ENCODE assay signal across 7 mouse cellular contexts in the genomic region with DNA sequence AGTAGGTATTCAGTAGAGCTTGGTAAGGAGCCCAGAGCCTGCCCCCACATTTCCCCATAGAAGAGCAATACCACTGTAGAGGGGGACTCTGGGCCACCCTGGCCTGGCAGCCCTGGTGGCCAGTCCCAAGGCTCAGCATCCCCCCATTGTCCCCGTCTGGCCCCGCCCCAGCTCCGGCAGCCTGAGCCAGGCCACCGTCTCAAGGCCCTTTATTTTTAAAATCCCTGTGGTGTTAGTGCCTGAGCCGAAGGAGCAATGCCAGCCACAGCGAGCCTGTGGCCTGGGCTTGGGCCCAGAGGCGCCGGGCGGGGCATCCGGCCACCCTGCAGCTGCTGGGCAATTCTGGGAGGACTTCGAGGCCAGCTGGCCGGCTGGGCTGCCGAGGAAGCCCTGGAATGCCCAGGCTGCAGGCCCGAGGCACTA. TPM values are rescaled to one million over a fixed set of nuclear protein-coding genes. Genes with fewer than 3 reads are reported as not detected.
A peak's percentile ranks its signal among the peaks of the same experiment; 100 is the strongest.
DNase-seq lines count a peak whose midpoint lies in the region; ATAC-seq and TF ChIP-seq lines count a peak whose summit lies in the region.

No protein-coding gene starts in this region.

- no peaks in the 10 kb centered on the region for H3K9me3 ChIP-seq in embryonic facial prominence, embryonic 15.5 days (replicated peaks)
- no peaks in the 10 kb centered on the region for H3K9me3 ChIP-seq in limb, embryonic 12.5 days
- no peaks in the 10 kb centered on the region for H3K9me3 ChIP-seq in midbrain, postnatal 0 days (ENCODE audit: low read length)

- TF ChIP-seq CTCF in midbrain, postnatal 0 days (IDR thresholded peaks at IDR 0.05), result no peak

- peaks cover 67% of the 10 kb centered on the region for H3K4me1 ChIP-seq in embryonic facial prominence, embryonic 15.5 days
- H3K4me1 ChIP-seq in limb, embryonic 12.5 days (replicated peaks), result peaks cover 55% of the 10 kb centered on the region
- H3K4me1 ChIP-seq in midbrain, postnatal 0 days (ENCODE audit: insufficient read depth, low read length), result 0 out of 2 replicates have a peak, but pooled peaks cover 9% of the 10 kb centered on the region

- H3K4me3 ChIP-seq in embryonic facial prominence, embryonic 15.5 days (replicated peaks), result no peak overlapping the region
- H3K4me3 ChIP-seq in limb, embryonic 12.5 days (replicated peaks), result no peak overlapping the region
- H3K4me3 ChIP-seq in midbrain, postnatal 0 days (ENCODE audit: low read depth, low read length), result no peak overlapping the region

- H3K27me3 ChIP-seq in embryonic facial prominence, embryonic 15.5 days, result no peaks in the 10 kb centered on the region
- H3K27me3 ChIP-seq in limb, embryonic 12.5 days, result peaks cover 12% of the 10 kb centered on the region
- H3K27me3 ChIP-seq in midbrain, postnatal 0 days (ENCODE audit: insufficient read depth, low read length), result no peaks in the 10 kb centered on the region

- H3K9ac ChIP-seq in embryonic facial prominence, embryonic 15.5 days, result no peak overlapping the region
- peak overlapping the region; percentile 34; the same call in 1 of the 2 replicates for H3K9ac ChIP-seq in limb, embryonic 12.5 days (replicated peaks)
- no peak overlapping the region for H3K9ac ChIP-seq in midbrain, postnatal 0 days (replicated peaks; ENCODE audit: low read length, poor library complexity, severe bottlenecking)

- peak; percentile 49 for DNase-seq in brain, embryonic 18.5 days (ENCODE audit: low read depth, low spot score)
- peak; percentile 90 to 92 for DNase-seq in heart, adult 9 months (ENCODE audit: low spot score in 2 of 2)
- peak; percentile 63 to 80 for DNase-seq in kidney, adult 8-10 months
- DNase-seq in midbrain, postnatal 0 days (ENCODE audit: low spot score), result peak; percentile 88
- DNase-seq in urinary bladder, adult 2 months (ENCODE audit: low spot score), result no peak

- ATAC-seq in embryonic facial prominence, embryonic 15.5 days (ENCODE audit: insufficient number of reproducible peaks, low FRiP score, low TSS enrichment, low read depth), result peak; percentile 77
- peak; percentile 16; the same call in 1 of the 2 replicates for ATAC-seq in limb, embryonic 12.5 days (ENCODE audit: insufficient number of reproducible peaks, insufficient read depth, low FRiP score, low TSS enrichment, low read depth)
- peak; percentile 78 for ATAC-seq in midbrain, postnatal 0 days (ENCODE audit: low FRiP score)

- no peak overlapping the region; the same call in 1 of the 2 replicates for H3K4me2 ChIP-seq in embryonic facial prominence, embryonic 15.5 days (replicated peaks)
- H3K4me2 ChIP-seq in limb, embryonic 12.5 days, result peak overlapping the region; percentile 28
- no peak overlapping the region for H3K4me2 ChIP-seq in midbrain, postnatal 0 days (ENCODE audit: low read depth, low read length, poor library complexity, severe bottlenecking)

- WGBS in embryonic facial prominence, embryonic 15.5 days, result 20% methylated on average over 14 of the region's 14 CpGs
- 5% methylated on average over 14 of the region's 14 CpGs for WGBS in limb, embryonic 12.5 days
- 8% methylated on average over 14 of the region's 14 CpGs for WGBS in midbrain, postnatal 0 days

- H3K27ac ChIP-seq in embryonic facial prominence, embryonic 15.5 days (replicated peaks), result peak overlapping the region; percentile 88
- peak overlapping the region; percentile 80 for H3K27ac ChIP-seq in limb, embryonic 12.5 days
- H3K27ac ChIP-seq in midbrain, postnatal 0 days (ENCODE audit: low read depth, low read length), result peak overlapping the region; percentile 60; the same call in 1 of the 2 replicates

- H3K36me3 ChIP-seq in embryonic facial prominence, embryonic 15.5 days, result no peaks in the 10 kb centered on the region
- H3K36me3 ChIP-seq in limb, embryonic 12.5 days, result no peaks in the 10 kb centered on the region
- no peaks in the 10 kb centered on the region for H3K36me3 ChIP-seq in midbrain, postnatal 0 days (ENCODE audit: insufficient read depth, low read length)

RNA-seq across cellular contexts. Expression of gene Cdc42ep1, which starts 9.7 kb away (rescaled TPM):
- 41.5 and 43.8 TPM in 2 replicates for polyA plus RNA-seq in embryonic facial prominence, embryonic 15.5 days (2015; fragmentation: Nextera tagmentation; extraction: Ambion mirVana)
- polyA plus RNA-seq in limb, embryonic 12.5 days (2016; fragmentation: Nextera tagmentation; extraction: Ambion mirVana), result 14.3 and 15.8 TPM in 2 replicates
- total RNA-seq in midbrain, postnatal 0 days (2014; rRNA removed), result 14.1 and 14.9 TPM in 2 replicates
- polyA plus RNA-seq in midbrain, postnatal 0 days (2015; fragmentation: Nextera tagmentation; extraction: Ambion mirVana), result 14.8 and 14.9 TPM in 2 replicates
- 21.0 and 21.6 TPM in 2 replicates for polyA plus RNA-seq in urinary bladder, adult 2 months (2012; rRNA removed)

RNA-seq across cellular contexts. Expression of gene Lgals2, which starts 22.6 kb away (rescaled TPM):
- 1.0 TPM in 2 replicates for polyA plus RNA-seq in embryonic facial prominence, embryonic 15.5 days (2015; fragmentation: Nextera tagmentation; extraction: Ambion mirVana)
- polyA plus RNA-seq in limb, embryonic 12.5 days (2016; fragmentation: Nextera tagmentation; extraction: Ambion mirVana), result not detected in 2 replicates
- total RNA-seq in midbrain, postnatal 0 days (2014; rRNA removed), result not detected in 2 replicates
- not detected in 2 replicates for polyA plus RNA-seq in midbrain, postnatal 0 days (2015; fragmentation: Nextera tagmentation; extraction: Ambion mirVana)
- polyA plus RNA-seq in urinary bladder, adult 2 months (2012; rRNA removed), result 1.3 and 2.1 TPM in 2 replicates

RNA-seq across cellular contexts. Expression of gene Card10, which starts 29.9 kb away (rescaled TPM):
- 4.3 TPM in 2 replicates for polyA plus RNA-seq in embryonic facial prominence, embryonic 15.5 days (2015; fragmentation: Nextera tagmentation; extraction: Ambion mirVana)
- polyA plus RNA-seq in limb, embryonic 12.5 days (2016; fragmentation: Nextera tagmentation; extraction: Ambion mirVana), result 3.3 and 4.2 TPM in 2 replicates
- 0.71 and 1.6 TPM in 2 replicates for total RNA-seq in midbrain, postnatal 0 days (2014; rRNA removed)
- polyA plus RNA-seq in midbrain, postnatal 0 days (2015; fragmentation: Nextera tagmentation; extraction: Ambion mirVana), result 2.2 and 2.5 TPM in 2 replicates
- polyA plus RNA-seq in urinary bladder, adult 2 months (2012; rRNA removed), result 8.6 and 9.5 TPM in 2 replicates

RNA-seq across cellular contexts. Expression of gene Gga1, which starts 44.3 kb away (rescaled TPM):
- 56.0 and 62.0 TPM in 2 replicates for polyA plus RNA-seq in embryonic facial prominence, embryonic 15.5 days (2015; fragmentation: Nextera tagmentation; extraction: Ambion mirVana)
- polyA plus RNA-seq in limb, embryonic 12.5 days (2016; fragmentation: Nextera tagmentation; extraction: Ambion mirVana), result 45.9 and 47.4 TPM in 2 replicates
- 37.0 and 42.8 TPM in 2 replicates for total RNA-seq in midbrain, postnatal 0 days (2014; rRNA removed)
- polyA plus RNA-seq in midbrain, postnatal 0 days (2015; fragmentation: Nextera tagmentation; extraction: Ambion mirVana), result 42.4 and 43.4 TPM in 2 replicates
- 53.5 and 56.7 TPM in 2 replicates for polyA plus RNA-seq in urinary bladder, adult 2 months (2012; rRNA removed)

RNA-seq across cellular contexts. Expression of gene Mfng, which starts 59.4 kb away (rescaled TPM):
- polyA plus RNA-seq in embryonic facial prominence, embryonic 15.5 days (2015; fragmentation: Nextera tagmentation; extraction: Ambion mirVana), result 21.3 and 22.8 TPM in 2 replicates
- 12.1 and 12.4 TPM in 2 replicates for polyA plus RNA-seq in limb, embryonic 12.5 days (2016; fragmentation: Nextera tagmentation; extraction: Ambion mirVana)
- total RNA-seq in midbrain, postnatal 0 days (2014; rRNA removed), result 4.6 and 6.9 TPM in 2 replicates
- polyA plus RNA-seq in midbrain, postnatal 0 days (2015; fragmentation: Nextera tagmentation; extraction: Ambion mirVana), result 7.6 and 8.1 TPM in 2 replicates
- polyA plus RNA-seq in urinary bladder, adult 2 months (2012; rRNA removed), result 8.0 and 9.2 TPM in 2 replicates

Comparison
In these comparisons a context has a peak if more than half of its experiments do, and no peak if none do; other contexts are left out.
1. ATAC-seq: peak in every context shown above with its lines; median percentile 78 in midbrain, postnatal 0 days; 77 in embryonic facial prominence, embryonic 15.5 days; 16 in limb, embryonic 12.5 days.